Mouse (Mus musculus) neutrophil, adult 65 days (primary cell): ENCODE measurements around the gene Rd3. TPM values are rescaled to one million over a fixed set of nuclear protein-coding genes. Genes with fewer than 3 reads are reported as not detected.

Experiments
- total RNA-seq: library from RNA; stranded (reverse); gene quantifications from 2 replicates; pipeline ENCODE4 v1.2.4, GENCODE M21; 2023

Rd3 gene
- 0.88 and 1.1 TPM in 2 replicates for total RNA-seq

DNA sequence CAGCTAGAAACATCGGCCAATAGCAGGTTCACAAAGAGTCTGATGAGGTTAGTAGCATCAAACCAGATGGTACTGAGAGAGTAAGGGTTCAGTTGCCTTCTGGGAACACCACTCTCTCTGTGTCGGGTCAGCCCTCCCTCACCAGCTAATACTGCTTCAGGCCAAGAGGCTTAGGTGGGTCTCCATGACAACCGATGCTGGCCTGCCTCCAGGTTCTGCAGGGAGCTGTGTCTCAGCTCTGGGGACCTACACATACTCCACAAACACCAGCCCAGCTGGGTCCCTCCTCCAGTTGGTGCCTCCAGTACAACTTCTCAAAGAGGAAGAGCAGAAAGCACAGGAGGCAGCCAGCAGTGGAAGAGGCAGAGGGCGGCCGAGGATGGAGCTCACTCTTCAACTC is at the start of gene Rd3:
TSS of gene Rd3 (plus strand) at position 184 of the 400 bp plus-strand sequence.

Other genes with a start within 250 kb of the Rd3 start
- 19.7 and 27.1 TPM in 2 replicates for gene Nek2, start 155.9 kb upstream of the Rd3 start, total RNA-seq
- gene Slc30a1, start 70.6 kb upstream of the Rd3 start, total RNA-seq: 10.8 and 22.5 TPM in 2 replicates
- gene Traf5, start 115.2 kb downstream of the Rd3 start, total RNA-seq: 14.8 and 16.2 TPM in 2 replicates
- 10.6 and 15.7 TPM in 2 replicates for gene Rcor3, start 160.7 kb downstream of the Rd3 start, total RNA-seq
- not detected in 2 replicates for gene Kcnh1, start 213.4 kb downstream of the Rd3 start, total RNA-seq